Mouse (Mus musculus) limb, embryonic 12.5 days (tissue): ENCODE results near the gene Tectb. TPM values are rescaled to one million over a fixed set of nuclear protein-coding genes. Genes with fewer than 3 reads are reported as not detected.

ENCODE experiments used
- ATAC-seq: fragments of 200-750 bp; cut with Nextera tagmentation; 2 replicates; pipeline ENCODE4 v1.8.0; 2017; ENCODE audit warnings: low read depth, moderate TSS enrichment; ENCODE audit not compliant: insufficient number of reproducible peaks, insufficient read depth, low FRiP score, low TSS enrichment
- H3K27ac ChIP-seq: fragments of 300-500 bp; sonication (generic); 2 replicates; pipeline ENCODE4 v1.5.1; 2016; ENCODE audit warnings: mild to moderate bottlenecking, moderate library complexity
- H3K27me3 ChIP-seq: fragments of 300-500 bp; sonication (generic); 2 replicates; pipeline ENCODE4 v1.6.1; 2016; ENCODE audit warnings: mild to moderate bottlenecking, moderate library complexity
- H3K36me3 ChIP-seq: fragments of 300-500 bp; sonication (generic); 2 replicates; pipeline ENCODE4 v1.6.1; 2016; ENCODE audit warnings: mild to moderate bottlenecking, moderate library complexity
- H3K4me1 ChIP-seq: fragments of 300-500 bp; sonication (generic); replicated peaks from 2 replicates; pipeline ENCODE4 v1.6.1; 2016
- H3K4me2 ChIP-seq: fragments of 300-500 bp; sonication (generic); 2 replicates; pipeline ENCODE4 v1.6.1; 2016; ENCODE audit warnings: mild to moderate bottlenecking, moderate library complexity
- H3K4me3 ChIP-seq: fragments of 300-500 bp; sonication (generic); replicated peaks from 2 replicates; pipeline ENCODE4 v1.5.1; 2016; ENCODE audit warnings: mild to moderate bottlenecking
- H3K9ac ChIP-seq: fragments of 300-500 bp; sonication (generic); replicated peaks from 2 replicates; pipeline ENCODE4 v1.6.1; 2016; ENCODE audit warnings: mild to moderate bottlenecking, moderate library complexity
- H3K9me3 ChIP-seq: fragments of 300-500 bp; sonication (generic); 2 replicates; pipeline ENCODE4 v1.6.1; 2016; ENCODE audit warnings: mild to moderate bottlenecking, moderate library complexity
- WGBS: fragments of 180-500 bp; shearing (Covaris S2); methylation state at CpG from one replicate; pipeline ENCODE4 v1.1.7; 2016; 5-methylcytosine and 5-hydroxymethylcytosine counted together
- microRNA-seq: library from miRNA; unstranded; fragments of <30 nt; microRNA quantifications from one replicate; pipeline ENCODE4, GENCODE M21; 2017
- polyA plus RNA-seq: library from polyadenylated mRNA; unstranded; fragments of >200 nt; fragmentation: Nextera tagmentation; extraction: Ambion mirVana; gene quantifications from 2 replicates; pipeline ENCODE4 v1.2.1, GENCODE M21; 2016

Tectb gene
- polyA plus RNA-seq, 1 experiment from 2014 or later, result not detected

GRCm38 (mm10) chr19:55227135-55227534 is 46.6 kb downstream of the Tectb start:
- H3K9me3 ChIP-seq, result no peaks in the 10 kb centered on the region
- no peak overlapping the region for H3K4me3 ChIP-seq
- no peak for ATAC-seq
- no peaks in the 10 kb centered on the region for H3K36me3 ChIP-seq
- H3K27me3 ChIP-seq, result no peaks in the 10 kb centered on the region
- H3K27ac ChIP-seq, result no peak overlapping the region
- H3K9ac ChIP-seq, result no peak overlapping the region
- peaks cover 7% of the 10 kb centered on the region; the same call in 1 of the 2 replicates for H3K4me1 ChIP-seq
- 81% methylated on average over 7 of the region's 7 CpGs for whole genome bisulfite sequencing
- H3K4me2 ChIP-seq, result no peak overlapping the region

GRCm38 (mm10) chr19:55231081-55231480 is 50.5 kb downstream of the Tectb start:
- Histone ChIP-seq H3K4me3 (no peak overlapping the region), H3K36me3 (no peaks in the 10 kb centered on the region), H3K9me3 (no peaks in the 10 kb centered on the region), H3K27me3 (0 out of 2 replicates have a peak, but pooled peaks cover 3% of the 10 kb centered on the region), H3K27ac (no peak overlapping the region), H3K9ac (no peak overlapping the region), H3K4me2 (no peak overlapping the region), H3K4me1 (no peaks in the 10 kb centered on the region)
- ATAC-seq, result no peak
- WGBS, result 80% methylated on average over 10 of the region's 10 CpGs

GRCm38 (mm10) chr19:55232136-55232535 is 51.6 kb downstream of the Tectb start:
- WGBS, result 82% methylated on average over 8 of the region's 8 CpGs

GRCm38 (mm10) chr19:55236026-55236425 is 55.5 kb downstream of the Tectb start:
- no peak for ATAC-seq

More at GRCm38 (mm10) chr19:55232136-55232535, 51.6 kb downstream of the Tectb start:
- 0 out of 2 replicates have a peak, but pooled peaks cover 3% of the 10 kb centered on the region for H3K27me3 ChIP-seq
- no peak overlapping the region for H3K9ac ChIP-seq
- no peak overlapping the region for H3K4me3 ChIP-seq
- no peaks in the 10 kb centered on the region for H3K9me3 ChIP-seq
- no peaks in the 10 kb centered on the region for H3K4me1 ChIP-seq
- H3K36me3 ChIP-seq, result no peaks in the 10 kb centered on the region
- no peak overlapping the region for H3K27ac ChIP-seq
- no peak for ATAC-seq
- no peak overlapping the region for H3K4me2 ChIP-seq

GRCm38 (mm10) chr19:55236564-55236963 is 56.0 kb downstream of the Tectb start:
- no peak overlapping the region for H3K4me2 ChIP-seq
- WGBS, result 77% methylated on average over 5 of the region's 5 CpGs
- H3K9me3 ChIP-seq, result no peaks in the 10 kb centered on the region
- no peak for ATAC-seq
- 0 out of 2 replicates have a peak, but pooled peaks cover 3% of the 10 kb centered on the region for H3K27me3 ChIP-seq
- no peaks in the 10 kb centered on the region for H3K36me3 ChIP-seq
- H3K9ac ChIP-seq, result no peak overlapping the region
- no peak overlapping the region for H3K4me3 ChIP-seq
- no peaks in the 10 kb centered on the region for H3K4me1 ChIP-seq
- no peak overlapping the region for H3K27ac ChIP-seq

More at GRCm38 (mm10) chr19:55236026-55236425, 55.5 kb downstream of the Tectb start:
- Histone ChIP-seq H3K4me1 (no peaks in the 10 kb centered on the region), H3K27ac (no peak overlapping the region), H3K27me3 (0 out of 2 replicates have a peak, but pooled peaks cover 3% of the 10 kb centered on the region), H3K9me3 (no peaks in the 10 kb centered on the region), H3K36me3 (no peaks in the 10 kb centered on the region), H3K9ac (no peak overlapping the region), H3K4me3 (no peak overlapping the region), H3K4me2 (no peak overlapping the region)
- WGBS, result 46% methylated on average over 2 of the region's 2 CpGs

GRCm38 (mm10) chr19:55239766-55240426 is 59.4 kb downstream of the Tectb start:
- Histone ChIP-seq H3K27me3 (0 out of 2 replicates have a peak, but pooled peaks cover 3% of the 10 kb centered on the region), H3K4me1 (no peaks in the 10 kb centered on the region), H3K4me3 (no peak overlapping the region), H3K4me2 (no peak overlapping the region), H3K9ac (no peak overlapping the region), H3K27ac (no peak overlapping the region), H3K36me3 (no peaks in the 10 kb centered on the region), H3K9me3 (no peaks in the 10 kb centered on the region)
- ATAC-seq, result no peak
- WGBS, result 75% methylated on average over 6 of the region's 6 CpGs

GRCm38 (mm10) chr19:55241186-55241645 is 60.7 kb downstream of the Tectb start, which contains the start of gene Gucy2g:
TSS of gene Gucy2g (minus strand) at chr19:55241236.
- H3K36me3 ChIP-seq, result no peaks in the 10 kb centered on the region
- H3K4me3 ChIP-seq, result no peak within 1 kb of the TSS
- no peaks in the 10 kb centered on the region for H3K4me1 ChIP-seq
- no peaks in the 10 kb centered on the region for H3K9me3 ChIP-seq
- no peak for ATAC-seq
- H3K4me2 ChIP-seq, result no peak within 1 kb of the TSS
- no peak within 1 kb of the TSS for H3K27ac ChIP-seq
- H3K9ac ChIP-seq, result no peak within 1 kb of the TSS
- H3K27me3 ChIP-seq, result no peaks in the 10 kb centered on the region
- 77% methylated on average over 6 of the region's 6 CpGs for WGBS

- H3K27me3 ChIP-seq, result no peaks in the 10 kb centered on the region
- no peak overlapping the region for H3K9ac ChIP-seq
- no peak overlapping the region for H3K4me2 ChIP-seq
- H3K27ac ChIP-seq, result no peak overlapping the region
- no peaks in the 10 kb centered on the region for H3K4me1 ChIP-seq
- no peak overlapping the region for H3K4me3 ChIP-seq
- H3K9me3 ChIP-seq, result no peaks in the 10 kb centered on the region
- no peak for ATAC-seq
- 17% methylated on average over 7 of the region's 7 CpGs for WGBS
- no peaks in the 10 kb centered on the region for H3K36me3 ChIP-seq
These were observed 64.3 kb downstream of the Tectb start for GRCm38 (mm10) chr19:55244791-55245231.

Small RNA genes within 50 kb of the gene (microRNA-seq; reads per million reads assigned to microRNA genes)
- gene Mir6715, result not detected

Other genes starting within 250 kb of the Tectb start
- gene Gpam, start 53.5 kb upstream of the Tectb start, polyA plus RNA-seq, result 18.2 and 20.4 TPM in 2 replicates
- gene Gucy2g, start 60.5 kb downstream of the Tectb start, polyA plus RNA-seq, result not detected in 2 replicates
- 18.9 and 21.2 TPM in 2 replicates for gene Acsl5, start 71.2 kb downstream of the Tectb start, polyA plus RNA-seq
- 96.6 and 98.9 TPM in 2 replicates for gene Zdhhc6, start 135.3 kb downstream of the Tectb start, polyA plus RNA-seq
- 31.2 and 33.4 TPM in 2 replicates for gene Vti1a, start 135.6 kb downstream of the Tectb start, polyA plus RNA-seq